Mouse (Mus musculus) liver, embryonic 15.5 days (tissue): ENCODE measurements around the gene Mast1. TPM values are rescaled to one million over a fixed set of nuclear protein-coding genes. Genes with fewer than 3 reads are reported as not detected.
A peak's percentile ranks its signal among the peaks of the same experiment; 100 is the strongest.

Experiments used
- ATAC-seq: fragments of 200-750 bp; cut with Nextera tagmentation; 2 replicates; pipeline ENCODE4 v1.8.0; 2017; ENCODE audit warnings: moderate number of reproducible peaks, mild to moderate bottlenecking, moderate library complexity; ENCODE audit not compliant: insufficient read depth
- H3K27ac ChIP-seq: fragments of 300-500 bp; sonication (generic); replicated peaks from 2 replicates; pipeline ENCODE4 v1.5.1; 2015; ENCODE audit warnings: mild to moderate bottlenecking, inconsistent platforms
- H3K27me3 ChIP-seq: fragments of 300-500 bp; sonication (generic); 2 replicates; pipeline ENCODE4 v1.6.1; 2015; ENCODE audit warnings: mild to moderate bottlenecking, inconsistent platforms
- H3K36me3 ChIP-seq: fragments of 300-500 bp; sonication (generic); replicated peaks from 2 replicates; pipeline ENCODE4 v1.6.1; 2015; ENCODE audit warnings: moderate library complexity, mild to moderate bottlenecking, inconsistent platforms
- H3K4me1 ChIP-seq: fragments of 300-500 bp; sonication (generic); replicated peaks from 2 replicates; pipeline ENCODE4 v1.6.1; 2015; ENCODE audit warnings: inconsistent platforms
- H3K4me2 ChIP-seq: fragments of 300-500 bp; sonication (generic); 2 replicates; pipeline ENCODE4 v1.6.1; 2015; ENCODE audit warnings: moderate library complexity, mild to moderate bottlenecking, inconsistent platforms
- H3K4me3 ChIP-seq: fragments of 300-500 bp; sonication (generic); replicated peaks from 2 replicates; pipeline ENCODE4 v1.5.1; 2015; ENCODE audit warnings: mild to moderate bottlenecking, inconsistent platforms
- H3K9ac ChIP-seq: fragments of 300-500 bp; sonication (generic); 2 replicates; pipeline ENCODE4 v1.6.1; 2015; ENCODE audit warnings: moderate library complexity, mild to moderate bottlenecking, inconsistent platforms
- H3K9me3 ChIP-seq: fragments of 300-500 bp; sonication (generic); replicated peaks from 2 replicates; pipeline ENCODE4 v1.6.1; 2016; ENCODE audit warnings: inconsistent platforms
- WGBS: fragments of 180-500 bp; shearing (Covaris S2); methylation state at CpG from one replicate; pipeline ENCODE4 v1.1.7; 2015; ENCODE audit warnings: mixed read lengths; ENCODE audit not compliant: insufficient replicate concordance; 5-methylcytosine and 5-hydroxymethylcytosine counted together
- polyA plus RNA-seq: library from polyadenylated mRNA; unstranded; fragments of >200 nt; fragmentation: Nextera tagmentation; extraction: Ambion mirVana; gene quantifications from 2 replicates; pipeline ENCODE4 v1.2.1, GENCODE M21; 2015

Gene Mast1
- polyA plus RNA-seq, 1 experiment from 2014 or later = 0.23 TPM

- ATAC-seq = peak; percentile 20
Observed at GRCm38 (mm10) chr8:84978248-84978940, 41.2 kb upstream of the Mast1 start, which contains the start of gene Junb. Gene Junb, minus strand, starts transcription at chr8:84978718.

GRCm38 (mm10) chr8:84977435-84978247 lies 40.5 kb upstream of the Mast1 start:
- under 1% methylated on average over 70 of the region's 70 CpGs for WGBS
- peaks cover 100% of the 10 kb centered on the region for H3K4me1 ChIP-seq
- peak overlapping the region; percentile 97 for H3K27ac ChIP-seq

More at GRCm38 (mm10) chr8:84978248-84978940, 41.2 kb upstream of the Mast1 start, which contains the start of gene Junb:
- Histone ChIP-seq H3K36me3 (peaks cover 23% of the 10 kb centered on the region), H3K9ac (peak within 1 kb of the TSS; percentile 74), H3K4me1 (peaks cover 98% of the 10 kb centered on the region), H3K27me3 (peaks cover 21% of the 10 kb centered on the region; the same call in 1 of the 2 replicates), H3K4me2 (peak within 1 kb of the TSS; percentile 99), H3K27ac (peak within 1 kb of the TSS; percentile 97), H3K9me3 (no peaks in the 10 kb centered on the region), H3K4me3 (peak within 1 kb of the TSS; percentile 85)
- under 1% methylated on average over 63 of the region's 63 CpGs for WGBS

GRCm38 (mm10) chr8:84976763-84977434 lies 39.7 kb upstream of the Mast1 start:
- peak overlapping the region; percentile 85 for H3K4me3 ChIP-seq
- no peak for ATAC-seq
- peak overlapping the region; percentile 99 for H3K4me2 ChIP-seq
- peak overlapping the region; percentile 97 for H3K27ac ChIP-seq
- H3K27me3 ChIP-seq = peaks cover 21% of the 10 kb centered on the region; the same call in 1 of the 2 replicates
- H3K9ac ChIP-seq = peak overlapping the region; percentile 74
- 2% methylated on average over 25 of the region's 25 CpGs for WGBS
- peaks cover 100% of the 10 kb centered on the region for H3K4me1 ChIP-seq
- H3K9me3 ChIP-seq = no peaks in the 10 kb centered on the region
- H3K36me3 ChIP-seq = peaks cover 38% of the 10 kb centered on the region

More at GRCm38 (mm10) chr8:84977435-84978247, 40.5 kb upstream of the Mast1 start:
- Histone ChIP-seq H3K4me2 (peak overlapping the region; percentile 99), H3K4me3 (peak overlapping the region; percentile 85), H3K36me3 (peaks cover 30% of the 10 kb centered on the region), H3K9ac (peak overlapping the region; percentile 74), H3K9me3 (no peaks in the 10 kb centered on the region), H3K27me3 (peaks cover 21% of the 10 kb centered on the region; the same call in 1 of the 2 replicates)
- ATAC-seq = no peak

- Histone ChIP-seq H3K4me2 (peak overlapping the region; percentile 99), H3K4me1 (peaks cover 99% of the 10 kb centered on the region), H3K27me3 (peaks cover 21% of the 10 kb centered on the region; the same call in 1 of the 2 replicates), H3K4me3 (peak overlapping the region; percentile 85), H3K9me3 (no peaks in the 10 kb centered on the region), H3K9ac (peak overlapping the region; percentile 74), H3K27ac (peak overlapping the region; percentile 97), H3K36me3 (peaks cover 45% of the 10 kb centered on the region)
- under 1% methylated on average over 61 of the region's 61 CpGs for WGBS
- ATAC-seq = peak; percentile 74
Observed at GRCm38 (mm10) chr8:84976031-84976762, 39.0 kb upstream of the Mast1 start.

GRCm38 (mm10) chr8:84975434-84975833 lies 38.3 kb upstream of the Mast1 start:
- Histone ChIP-seq H3K4me1 (peaks cover 96% of the 10 kb centered on the region), H3K4me3 (peak overlapping the region; percentile 85), H3K36me3 (peaks cover 52% of the 10 kb centered on the region), H3K4me2 (peak overlapping the region; percentile 99), H3K9me3 (no peaks in the 10 kb centered on the region), H3K27ac (peak overlapping the region; percentile 97), H3K9ac (peak overlapping the region; percentile 74), H3K27me3 (peaks cover 21% of the 10 kb centered on the region; the same call in 1 of the 2 replicates)
- no peak for ATAC-seq
- WGBS = 32% methylated on average over 7 of the region's 7 CpGs

GRCm38 (mm10) chr8:84974543-84975142 lies 37.5 kb upstream of the Mast1 start:
- peak overlapping the region; percentile 85 for H3K4me3 ChIP-seq
- no peak for ATAC-seq
- no peaks in the 10 kb centered on the region for H3K9me3 ChIP-seq
- H3K36me3 ChIP-seq = peaks cover 57% of the 10 kb centered on the region
- 67% methylated on average over 8 of the region's 8 CpGs for WGBS
- peaks cover 90% of the 10 kb centered on the region for H3K4me1 ChIP-seq
- H3K4me2 ChIP-seq = peak overlapping the region; percentile 99
- peak overlapping the region; percentile 97 for H3K27ac ChIP-seq
- peaks cover 21% of the 10 kb centered on the region; the same call in 1 of the 2 replicates for H3K27me3 ChIP-seq
- peak overlapping the region; percentile 74 for H3K9ac ChIP-seq

- Histone ChIP-seq H3K4me1 (peaks cover 86% of the 10 kb centered on the region), H3K27ac (peak overlapping the region; percentile 97), H3K9me3 (no peaks in the 10 kb centered on the region), H3K9ac (peak overlapping the region; percentile 74; the same call in 1 of the 2 replicates), H3K4me3 (peak overlapping the region; percentile 85), H3K36me3 (peaks cover 57% of the 10 kb centered on the region), H3K4me2 (peak overlapping the region; percentile 99), H3K27me3 (peaks cover 15% of the 10 kb centered on the region; the same call in 1 of the 2 replicates)
- 60% methylated on average over 4 of the region's 4 CpGs for WGBS
- ATAC-seq = no peak
Observed at GRCm38 (mm10) chr8:84973803-84974542, 36.8 kb upstream of the Mast1 start.

GRCm38 (mm10) chr8:84973079-84973478 lies 35.9 kb upstream of the Mast1 start:
- H3K4me1 ChIP-seq = peaks cover 86% of the 10 kb centered on the region
- H3K9ac ChIP-seq = peak overlapping the region; percentile 74
- no peaks in the 10 kb centered on the region for H3K9me3 ChIP-seq
- H3K4me2 ChIP-seq = peak overlapping the region; percentile 99
- WGBS = 77% methylated on average over 1 of the region's 1 CpGs
- no peak for ATAC-seq
- H3K27me3 ChIP-seq = peaks cover 7% of the 10 kb centered on the region; the same call in 1 of the 2 replicates
- peak overlapping the region; percentile 85 for H3K4me3 ChIP-seq
- H3K27ac ChIP-seq = peak overlapping the region; percentile 97
- H3K36me3 ChIP-seq = peaks cover 57% of the 10 kb centered on the region

GRCm38 (mm10) chr8:84970913-84971312 lies 33.8 kb upstream of the Mast1 start:
- Histone ChIP-seq H3K4me3 (peak overlapping the region; percentile 85), H3K9ac (peak overlapping the region; percentile 95), H3K4me1 (peaks cover 85% of the 10 kb centered on the region), H3K36me3 (peaks cover 61% of the 10 kb centered on the region), H3K27me3 (no peaks in the 10 kb centered on the region), H3K9me3 (no peaks in the 10 kb centered on the region), H3K4me2 (peak overlapping the region; percentile 99), H3K27ac (peak overlapping the region; percentile 97)
- 17% methylated on average over 5 of the region's 5 CpGs for WGBS
- ATAC-seq = peak; percentile 82
